Mouse (Mus musculus) bone marrow macrophage, adult 2 months (primary cell): Measurements from ENCODE around the gene D230025D16Rik. TPM values are rescaled to one million over a fixed set of nuclear protein-coding genes. Genes with fewer than 3 reads are reported as not detected.

Experiments used
- H3K27ac ChIP-seq: 2 replicates; pipeline ENCODE4 v1.5.1; 2012; ENCODE audit warnings: low read depth, low read length; ENCODE audit not compliant: insufficient read depth
- H3K4me1 ChIP-seq: 2 replicates; pipeline ENCODE4 v1.6.1; 2012; ENCODE audit warnings: low read length; ENCODE audit not compliant: control insufficient read depth, insufficient read depth
- H3K4me3 ChIP-seq: 2 replicates; pipeline ENCODE4 v1.5.1; 2012; ENCODE audit warnings: mild to moderate bottlenecking, low read length, moderate library complexity; ENCODE audit not compliant: insufficient read depth
- CTCF ChIP-seq: IDR thresholded peaks from 2 replicates; pipeline ENCODE4 v1.5.1; 2012; ENCODE audit warnings: low read depth, mild to moderate bottlenecking, low read length, moderate library complexity
- POLR2A ChIP-seq: IDR thresholded peaks from 2 replicates; pipeline ENCODE4 v1.6.1; 2012; ENCODE audit warnings: mild to moderate bottlenecking, low read depth, low read length, borderline replicate concordance
- polyA plus RNA-seq: library from polyadenylated mRNA; stranded (reverse); fragments of >200 nt; gene quantifications from 2 replicates; pipeline ENCODE4 v1.2.4, GENCODE M21; 2012; ENCODE audit not compliant: missing spikeins, insufficient read depth, insufficient read length

Gene D230025D16Rik
- polyA plus RNA-seq, 1 experiment, result 27.8 TPM

- peaks cover 3% of the 10 kb centered on the region; the same call in 1 of the 2 replicates for H3K4me1 ChIP-seq
- no peak overlapping the region for H3K27ac ChIP-seq
- TF ChIP-seq CTCF (no peak), POLR2A (no peak)
- H3K4me3 ChIP-seq, result peak overlapping the region; percentile 50
Measured at GRCm38 (mm10) chr8:105276292-105277120, 51.6 kb downstream of the D230025D16Rik start.

DNA sequence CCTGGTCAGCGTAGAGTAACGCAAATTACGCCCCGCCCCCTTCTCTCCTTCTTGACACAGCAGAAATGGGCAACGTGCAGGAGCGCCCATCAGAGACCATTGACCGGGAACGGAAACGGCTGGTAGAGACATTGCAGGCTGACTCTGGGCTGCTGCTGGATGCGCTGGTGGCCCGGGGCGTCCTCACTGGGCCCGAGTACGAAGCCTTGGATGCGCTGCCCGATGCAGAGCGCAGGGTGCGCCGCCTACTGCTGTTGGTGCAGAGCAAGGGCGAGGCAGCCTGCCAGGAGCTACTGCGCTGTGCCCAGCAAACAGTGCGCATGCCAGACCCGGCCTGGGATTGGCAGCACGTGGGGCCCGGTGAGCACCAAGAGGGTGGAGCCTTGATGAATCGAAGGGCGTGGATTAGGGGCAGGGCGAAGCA lies 54.0 kb downstream of the D230025D16Rik start:
- Histone ChIP-seq H3K27ac (no peak overlapping the region), H3K4me3 (peak overlapping the region; percentile 27), H3K4me1 (peaks cover 3% of the 10 kb centered on the region; the same call in 1 of the 2 replicates)
- TF ChIP-seq POLR2A (no peak), CTCF (no peak)

GRCm38 (mm10) chr8:105280567-105280966 lies 55.6 kb downstream of the D230025D16Rik start:
- no peak overlapping the region for H3K27ac ChIP-seq
- peaks cover 3% of the 10 kb centered on the region; the same call in 1 of the 2 replicates for H3K4me1 ChIP-seq
- TF ChIP-seq CTCF, result no peak
- no peak for TF ChIP-seq POLR2A

GRCm38 (mm10) chr8:105281821-105282220 lies 56.9 kb downstream of the D230025D16Rik start:
- H3K4me3 ChIP-seq, result no peak overlapping the region
- peaks cover 3% of the 10 kb centered on the region; the same call in 1 of the 2 replicates for H3K4me1 ChIP-seq
- H3K27ac ChIP-seq, result no peak overlapping the region
- TF ChIP-seq POLR2A, result no peak
- no peak for TF ChIP-seq CTCF

More at GRCm38 (mm10) chr8:105280567-105280966, 55.6 kb downstream of the D230025D16Rik start:
- no peak overlapping the region for H3K4me3 ChIP-seq

DNA sequence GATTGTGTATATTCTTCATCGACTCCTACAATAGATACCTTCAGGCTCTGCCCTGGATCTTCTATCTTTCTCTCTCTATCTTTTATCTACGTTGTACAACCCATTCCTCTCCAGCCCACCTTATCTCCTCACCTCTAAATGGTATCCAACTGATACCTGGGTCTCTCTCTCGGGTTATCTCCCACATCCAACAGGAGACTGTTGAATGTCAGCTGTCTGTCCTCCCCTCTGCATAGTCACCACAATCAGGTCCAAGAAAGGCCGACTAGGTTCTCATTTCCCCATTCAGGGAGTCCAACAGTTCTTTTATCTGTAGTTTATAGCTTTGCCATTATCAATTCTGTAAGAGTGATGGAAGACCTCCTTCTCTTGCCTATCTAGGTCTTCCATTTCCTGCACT lies 57.3 kb downstream of the D230025D16Rik start:
- Histone ChIP-seq H3K27ac (no peak overlapping the region), H3K4me1 (peaks cover 3% of the 10 kb centered on the region; the same call in 1 of the 2 replicates), H3K4me3 (no peak overlapping the region)
- no peak for TF ChIP-seq CTCF
- TF ChIP-seq POLR2A, result no peak

DNA sequence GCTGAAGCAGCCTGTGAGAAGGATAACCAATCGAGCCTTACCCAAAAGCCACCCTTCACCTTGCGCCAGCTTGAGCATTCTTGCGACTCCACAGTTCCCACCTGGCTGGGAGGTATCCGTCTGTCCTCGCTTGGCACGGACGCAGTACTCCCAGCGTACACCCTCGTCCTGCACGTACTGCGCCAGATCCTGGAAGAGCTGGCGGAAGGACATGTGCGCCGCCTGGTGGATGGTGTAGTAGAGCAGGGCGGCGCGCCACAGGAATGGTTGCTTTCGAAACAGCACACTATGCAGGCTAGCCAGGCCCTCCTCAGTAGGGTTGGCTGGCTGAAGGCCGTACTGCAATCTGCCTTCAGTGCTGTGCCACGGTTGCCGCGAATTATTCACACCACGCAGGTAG lies 58.1 kb downstream of the D230025D16Rik start:
- TF ChIP-seq POLR2A (no peak), CTCF (no peak; the same call in 1 of the 2 replicates)
- Histone ChIP-seq H3K4me1 (peaks cover 3% of the 10 kb centered on the region; the same call in 1 of the 2 replicates), H3K4me3 (no peak overlapping the region)

DNA sequence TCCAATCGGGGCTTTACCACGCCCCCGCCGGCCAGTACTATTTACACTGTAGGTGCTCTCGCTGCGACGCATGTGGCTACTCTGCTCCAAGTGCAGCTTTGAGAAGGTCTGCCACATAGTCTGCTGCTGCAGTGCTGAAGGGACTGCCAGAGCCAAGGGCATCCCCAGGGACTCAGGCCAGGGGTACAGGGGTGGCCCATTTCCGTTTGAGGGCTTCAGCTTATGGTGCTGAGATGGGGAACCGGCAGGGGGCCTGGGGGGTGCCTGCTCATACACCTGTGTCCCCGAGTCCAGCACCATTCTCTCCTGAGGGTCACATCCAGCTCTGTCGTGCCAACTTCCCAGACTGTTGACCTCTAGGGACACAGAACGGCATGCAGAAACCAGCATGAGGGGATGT lies 60.6 kb downstream of the D230025D16Rik start:
- TF ChIP-seq POLR2A, result no peak
- Histone ChIP-seq H3K4me1 (peaks cover 9% of the 10 kb centered on the region; the same call in 1 of the 2 replicates), H3K4me3 (no peak overlapping the region), H3K27ac (no peak overlapping the region)

More for the DNA sequence above, 58.1 kb downstream of the D230025D16Rik start:
- no peak overlapping the region for H3K27ac ChIP-seq

- Histone ChIP-seq H3K27ac (no peak overlapping the region), H3K4me3 (no peak overlapping the region), H3K4me1 (peaks cover 10% of the 10 kb centered on the region; the same call in 1 of the 2 replicates)
- TF ChIP-seq POLR2A (no peak), CTCF (no peak)
Measured at GRCm38 (mm10) chr8:105286907-105287306, 62.0 kb downstream of the D230025D16Rik start.

DNA sequence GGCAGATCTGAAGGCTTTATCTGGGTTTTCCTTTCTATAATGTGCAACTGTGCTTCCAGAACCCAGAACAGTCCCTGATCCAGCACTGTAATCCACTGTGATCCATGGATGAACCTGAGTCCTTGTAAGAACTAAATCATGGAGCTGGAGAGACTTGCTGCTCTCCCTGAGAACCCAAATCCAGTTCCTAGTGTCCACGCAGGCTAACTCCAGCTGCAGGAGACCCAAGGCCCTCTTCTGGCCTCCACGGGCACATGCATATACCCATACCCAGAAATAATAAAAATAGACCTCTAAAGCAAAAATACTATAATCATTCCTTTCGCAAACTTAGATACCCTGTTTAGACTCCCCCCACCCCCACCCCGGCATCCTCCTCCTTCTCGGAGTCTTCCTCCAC lies 63.3 kb downstream of the D230025D16Rik start:
- Histone ChIP-seq H3K4me1 (peaks cover 10% of the 10 kb centered on the region; the same call in 1 of the 2 replicates), H3K4me3 (no peak overlapping the region), H3K27ac (no peak overlapping the region)
- TF ChIP-seq POLR2A (no peak), CTCF (no peak)
